Mouse (Mus musculus): ENCODE measurements around the gene Spats1. TPM values are rescaled to one million over a fixed set of nuclear protein-coding genes. Genes with fewer than 3 reads are reported as not detected.

Spats1 gene
- 0.70 and 0.98 TPM in 2 replicates for polyA plus RNA-seq (2015; fragmentation: Nextera tagmentation; extraction: Ambion mirVana)

DNA sequence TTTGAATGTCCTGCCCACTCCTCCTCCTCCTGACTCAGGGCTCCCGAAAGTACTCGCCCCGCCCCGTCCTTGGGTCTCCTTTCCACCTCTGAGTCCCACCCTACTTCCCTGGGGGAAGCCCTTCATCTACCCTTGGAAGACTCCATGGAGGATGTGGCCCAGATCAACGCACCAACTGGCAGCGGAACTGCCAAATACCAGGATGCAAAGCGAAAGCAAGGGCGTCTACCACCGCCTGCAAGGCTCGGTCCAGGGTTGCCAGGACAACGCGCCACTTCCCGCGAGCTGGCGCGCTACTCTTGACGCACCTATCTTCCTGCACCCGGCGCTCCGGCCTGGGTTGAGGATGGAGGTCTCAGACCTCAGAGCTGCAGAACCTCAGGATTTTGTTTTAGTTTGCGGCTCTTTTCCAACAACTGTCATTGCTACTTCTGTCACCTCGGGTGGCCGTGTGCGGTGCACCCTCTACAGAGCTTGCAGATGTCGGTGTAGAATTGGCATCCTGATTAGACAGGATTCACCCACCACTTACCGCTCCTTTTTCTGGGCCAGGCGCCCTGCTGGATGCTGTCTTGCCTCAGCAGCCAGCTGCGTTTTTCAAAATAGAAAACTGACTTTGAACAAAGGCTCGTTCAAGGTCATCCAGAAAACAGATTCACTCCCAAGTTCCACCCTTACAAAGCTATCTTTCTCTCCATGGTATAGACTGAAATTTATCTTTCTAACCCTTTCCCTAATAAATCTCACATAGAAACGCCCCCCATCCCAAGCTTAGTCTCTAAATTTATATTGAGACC, at the start of gene Spats1:
Spats1 (minus strand) TSS at position 747 of the 797 bp plus-strand sequence.
- H3K9ac ChIP-seq: peak within 1 kb of the TSS; percentile 48
- WGBS: 7% methylated on average over 30 of the region's 30 CpGs

DNA sequence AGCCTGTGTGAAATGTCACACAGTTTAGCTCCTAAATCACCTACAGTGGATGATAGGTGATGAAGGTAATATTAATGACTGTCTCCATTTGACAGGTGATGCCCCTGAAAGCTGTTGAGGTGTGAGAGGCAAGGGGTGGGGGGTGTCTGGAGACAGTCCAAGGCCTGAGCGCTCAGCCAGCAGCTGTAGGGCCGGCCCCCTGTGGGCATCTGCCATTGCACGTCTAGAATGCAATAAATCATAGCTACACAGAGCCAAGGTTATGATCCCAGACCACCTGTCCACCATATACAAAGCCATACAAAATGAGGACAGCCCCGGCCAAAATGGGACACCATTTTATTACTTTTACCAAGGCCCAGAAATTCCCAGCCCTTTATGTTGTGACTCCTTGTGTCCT, 49.7 kb upstream of the Spats1 start:
- ATAC-seq (ENCODE audit: low FRiP score, low read depth): no peak
- WGBS: 33% methylated on average over 4 of the region's 4 CpGs

More for the DNA sequence above, at the start of gene Spats1:
- 0 out of 2 replicates have a peak, but pooled peaks cover 8% of the 10 kb centered on the region for H3K4me1 ChIP-seq
- H3K36me3 ChIP-seq: no peaks in the 10 kb centered on the region
- H3K27ac ChIP-seq: no peak within 1 kb of the TSS
- peak within 1 kb of the TSS; percentile 65 for H3K4me2 ChIP-seq (replicated peaks)
- no peaks in the 10 kb centered on the region for H3K9me3 ChIP-seq
- H3K27me3 ChIP-seq: peaks cover 34% of the 10 kb centered on the region
- peak within 1 kb of the TSS; percentile 47 for H3K4me3 ChIP-seq
- ATAC-seq (ENCODE audit: low FRiP score, low read depth): peak; percentile 70

GRCm38 (mm10) chr17:45523263-45523662, 48.0 kb upstream of the Spats1 start, which contains the start of gene Tcte1:
Gene Tcte1, plus strand, starts transcription at chr17:45523434.
- under 1% methylated on average over 21 of the region's 21 CpGs for WGBS
- peaks cover 11% of the 10 kb centered on the region; the same call in 1 of the 2 replicates for H3K4me1 ChIP-seq
- H3K9me3 ChIP-seq: no peaks in the 10 kb centered on the region
- ATAC-seq (ENCODE audit: low FRiP score, low read depth): peak; percentile 81; the same call in 1 of the 2 replicates
- H3K27me3 ChIP-seq: peaks cover 42% of the 10 kb centered on the region
- H3K36me3 ChIP-seq: peaks cover 27% of the 10 kb centered on the region
- H3K4me2 ChIP-seq (replicated peaks): peak within 1 kb of the TSS; percentile 84
- no peak within 1 kb of the TSS for H3K27ac ChIP-seq
- H3K4me3 ChIP-seq: peak within 1 kb of the TSS; percentile 43
- H3K9ac ChIP-seq: peak within 1 kb of the TSS; percentile 66

More for the DNA sequence above, 49.7 kb upstream of the Spats1 start:
- H3K9me3 ChIP-seq: no peaks in the 10 kb centered on the region
- peaks cover 55% of the 10 kb centered on the region for H3K27me3 ChIP-seq
- H3K9ac ChIP-seq: no peak overlapping the region
- H3K36me3 ChIP-seq: peaks cover 10% of the 10 kb centered on the region
- H3K27ac ChIP-seq: no peak overlapping the region
- H3K4me1 ChIP-seq: peaks cover 11% of the 10 kb centered on the region; the same call in 1 of the 2 replicates
- H3K4me3 ChIP-seq: no peak overlapping the region
- no peak overlapping the region for H3K4me2 ChIP-seq (replicated peaks)

DNA sequence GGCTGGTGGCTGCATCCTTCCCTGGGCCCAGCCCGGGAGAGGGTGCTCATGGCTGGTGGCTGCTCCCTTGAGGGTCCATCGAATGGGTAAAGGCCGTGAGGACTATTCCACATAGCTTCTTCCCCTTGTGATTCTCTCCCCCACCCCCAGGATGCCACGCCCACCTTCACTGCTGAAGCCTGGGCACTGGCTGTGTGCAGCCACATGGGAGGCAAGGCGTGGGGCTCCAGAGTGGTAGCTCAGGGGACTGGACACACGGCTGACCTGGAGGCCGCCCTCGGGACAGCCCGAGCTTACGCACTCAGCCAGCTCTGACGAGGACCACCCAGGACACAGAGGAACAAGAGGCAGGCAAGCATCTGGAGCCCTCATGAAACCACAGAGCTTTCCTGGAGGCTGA, 44.9 kb upstream of the Spats1 start:
- Histone ChIP-seq H3K36me3 (peaks cover 49% of the 10 kb centered on the region), H3K4me2 (replicated peaks) (no peak overlapping the region)
- WGBS: 67% methylated on average over 11 of the region's 11 CpGs

GRCm38 (mm10) chr17:45518766-45519475, 43.7 kb upstream of the Spats1 start:
- Histone ChIP-seq H3K27me3 (peaks cover 6% of the 10 kb centered on the region), H3K4me3 (no peak overlapping the region), H3K4me1 (peaks cover 11% of the 10 kb centered on the region; the same call in 1 of the 2 replicates), H3K36me3 (peaks cover 52% of the 10 kb centered on the region), H3K4me2 (replicated peaks) (no peak overlapping the region), H3K9ac (no peak overlapping the region), H3K9me3 (no peaks in the 10 kb centered on the region), H3K27ac (no peak overlapping the region)
- ATAC-seq (ENCODE audit: low FRiP score, low read depth): no peak
- 75% methylated on average over 12 of the region's 12 CpGs for WGBS

More for the DNA sequence above, 44.9 kb upstream of the Spats1 start:
- Histone ChIP-seq H3K27ac (no peak overlapping the region), H3K9ac (no peak overlapping the region), H3K27me3 (peaks cover 18% of the 10 kb centered on the region), H3K9me3 (no peaks in the 10 kb centered on the region), H3K4me3 (no peak overlapping the region), H3K4me1 (peaks cover 11% of the 10 kb centered on the region; the same call in 1 of the 2 replicates)
- ATAC-seq (ENCODE audit: low FRiP score, low read depth): no peak

GRCm38 (mm10) chr17:45517549-45518215, 42.5 kb upstream of the Spats1 start:
- no peak overlapping the region for H3K4me3 ChIP-seq
- H3K9me3 ChIP-seq: no peaks in the 10 kb centered on the region
- H3K27ac ChIP-seq: no peak overlapping the region
- H3K36me3 ChIP-seq: peaks cover 58% of the 10 kb centered on the region
- no peak for ATAC-seq (ENCODE audit: low FRiP score, low read depth)
- WGBS: 90% methylated on average over 28 of the region's 28 CpGs
- no peak overlapping the region for H3K9ac ChIP-seq
- 0 out of 2 replicates have a peak, but pooled peaks cover 2% of the 10 kb centered on the region for H3K27me3 ChIP-seq
- H3K4me2 ChIP-seq (replicated peaks): no peak overlapping the region
- H3K4me1 ChIP-seq: peaks cover 7% of the 10 kb centered on the region; the same call in 1 of the 2 replicates

DNA sequence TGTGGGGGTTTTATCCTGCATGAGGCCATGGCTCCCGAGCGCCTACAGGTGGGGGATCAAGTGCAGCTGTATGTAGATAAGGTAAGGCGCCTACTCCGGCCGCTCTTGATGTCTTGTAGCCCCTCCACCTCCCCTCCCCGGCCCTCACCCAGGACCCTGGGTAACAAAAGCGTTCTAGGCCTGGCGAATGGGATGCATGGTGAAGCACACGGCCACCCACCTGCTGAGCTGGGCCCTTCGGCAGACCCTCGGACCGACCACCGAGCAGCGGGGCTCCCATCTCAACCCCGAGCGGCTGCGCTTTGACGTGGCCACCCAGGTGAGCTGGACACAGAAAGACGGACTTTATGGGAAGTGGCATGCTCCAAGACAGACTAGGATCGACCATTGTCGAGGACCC, 41.9 kb upstream of the Spats1 start:
- ATAC-seq (ENCODE audit: low FRiP score, low read depth): no peak
- H3K4me1 ChIP-seq: peaks cover 5% of the 10 kb centered on the region; the same call in 1 of the 2 replicates
- H3K9me3 ChIP-seq: no peaks in the 10 kb centered on the region
- no peak overlapping the region for H3K4me2 ChIP-seq (replicated peaks)
- H3K9ac ChIP-seq: no peak overlapping the region
- H3K27ac ChIP-seq: no peak overlapping the region
- WGBS: 95% methylated on average over 21 of the region's 21 CpGs
- 0 out of 2 replicates have a peak, but pooled peaks cover 2% of the 10 kb centered on the region for H3K27me3 ChIP-seq
- no peak overlapping the region for H3K4me3 ChIP-seq
- peaks cover 58% of the 10 kb centered on the region for H3K36me3 ChIP-seq

DNA sequence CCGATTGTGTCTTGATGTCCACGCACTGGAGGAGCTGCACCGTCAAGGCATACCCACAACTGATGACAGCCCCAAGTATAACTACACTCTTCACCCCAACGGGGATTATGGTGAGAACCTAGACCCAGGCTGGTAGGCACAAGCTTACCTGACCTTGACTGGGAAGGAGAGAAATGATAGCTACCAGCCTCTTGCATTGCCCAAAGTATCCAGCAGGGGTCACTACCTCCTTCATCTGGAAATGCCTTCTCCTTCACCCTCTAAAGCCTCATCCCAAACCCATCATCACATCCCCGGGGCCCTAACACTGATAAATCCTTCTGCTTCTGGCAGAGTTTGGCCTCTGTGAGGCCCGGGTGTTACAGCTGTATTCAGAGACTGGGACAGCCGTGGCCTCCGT, 41.3 kb upstream of the Spats1 start:
- ATAC-seq (ENCODE audit: low FRiP score, low read depth): peak; percentile 18; the same call in 1 of the 2 replicates
- Histone ChIP-seq H3K4me3 (no peak overlapping the region), H3K9ac (no peak overlapping the region), H3K9me3 (no peaks in the 10 kb centered on the region), H3K27me3 (0 out of 2 replicates have a peak, but pooled peaks cover 2% of the 10 kb centered on the region), H3K27ac (no peak overlapping the region), H3K36me3 (peaks cover 58% of the 10 kb centered on the region), H3K4me1 (peaks cover 5% of the 10 kb centered on the region; the same call in 1 of the 2 replicates), H3K4me2 (replicated peaks) (no peak overlapping the region)
- 54% methylated on average over 8 of the region's 8 CpGs for WGBS

- Histone ChIP-seq H3K9ac (no peak overlapping the region), H3K4me1 (no peaks in the 10 kb centered on the region), H3K4me2 (replicated peaks) (no peak overlapping the region), H3K4me3 (no peak overlapping the region), H3K9me3 (no peaks in the 10 kb centered on the region), H3K27me3 (0 out of 2 replicates have a peak, but pooled peaks cover 2% of the 10 kb centered on the region), H3K36me3 (peaks cover 62% of the 10 kb centered on the region), H3K27ac (no peak overlapping the region)
- ATAC-seq (ENCODE audit: low FRiP score, low read depth): no peak
- 77% methylated on average over 10 of the region's 10 CpGs for WGBS
These were observed 40.6 kb upstream of the Spats1 start for GRCm38 (mm10) chr17:45515806-45516205.

GRCm38 (mm10) chr17:45515204-45515726, 40.0 kb upstream of the Spats1 start:
- Histone ChIP-seq H3K4me1 (no peaks in the 10 kb centered on the region), H3K4me3 (no peak overlapping the region), H3K4me2 (replicated peaks) (no peak overlapping the region), H3K27ac (no peak overlapping the region), H3K9me3 (no peaks in the 10 kb centered on the region), H3K9ac (no peak overlapping the region), H3K36me3 (peaks cover 62% of the 10 kb centered on the region), H3K27me3 (0 out of 2 replicates have a peak, but pooled peaks cover 2% of the 10 kb centered on the region)
- no peak for ATAC-seq (ENCODE audit: low FRiP score, low read depth)
- 58% methylated on average over 15 of the region's 15 CpGs for WGBS

- Histone ChIP-seq H3K9ac (no peak overlapping the region), H3K4me3 (no peak overlapping the region), H3K36me3 (peaks cover 46% of the 10 kb centered on the region), H3K4me1 (peaks cover 4% of the 10 kb centered on the region; the same call in 1 of the 2 replicates), H3K27ac (no peak overlapping the region), H3K4me2 (replicated peaks) (no peak overlapping the region), H3K9me3 (no peaks in the 10 kb centered on the region), H3K27me3 (no peaks in the 10 kb centered on the region)
- 92% methylated on average over 4 of the region's 4 CpGs for WGBS
- no peak for ATAC-seq (ENCODE audit: low FRiP score, low read depth)
These were observed 36.5 kb upstream of the Spats1 start for GRCm38 (mm10) chr17:45511757-45512156.

Measured in limb, embryonic 13.5 days (tissue).